Mouse (Mus musculus): ENCODE measurements around the gene Dock7. TPM values are rescaled to one million over a fixed set of nuclear protein-coding genes. Genes with fewer than 3 reads are reported as not detected.

The Dock7 gene
- polyA plus RNA-seq, 1 experiment from 2014 or later: 40.8 TPM

- 90% methylated on average over 9 of the region's 9 CpGs for WGBS
- no peak overlapping the region for H3K9ac ChIP-seq (ENCODE audit: low read depth, low read length)
Measured at GRCm38 (mm10) chr4:99131227-99131653, 10.5 kb upstream of the Dock7 start.

GRCm38 (mm10) chr4:99123546-99123945 is 2.8 kb upstream of the Dock7 start:
- H3K9me3 ChIP-seq (ENCODE audit: control insufficient read depth, low read length): no peaks in the 10 kb centered on the region
- H3K4me2 ChIP-seq (ENCODE audit: low read length): no peak overlapping the region
- H3K4me3 ChIP-seq (ENCODE audit: low read length): no peak overlapping the region
- H3K27me3 ChIP-seq (replicated peaks; ENCODE audit: control insufficient read depth, insufficient read depth, low read length): no peaks in the 10 kb centered on the region
- no peak for ATAC-seq
- H3K27ac ChIP-seq (ENCODE audit: low read depth, low read length): no peak overlapping the region
- WGBS: 46% methylated on average over 3 of the region's 3 CpGs
- H3K4me1 ChIP-seq (ENCODE audit: control insufficient read depth, insufficient read depth, low read depth, low read length): peaks cover 21% of the 10 kb centered on the region
- no peak overlapping the region for H3K9ac ChIP-seq (ENCODE audit: low read depth, low read length)
- H3K36me3 ChIP-seq (ENCODE audit: control insufficient read depth, insufficient read depth, low read length): no peaks in the 10 kb centered on the region

More at GRCm38 (mm10) chr4:99131227-99131653, 10.5 kb upstream of the Dock7 start:
- Histone ChIP-seq H3K27ac (ENCODE audit: low read depth, low read length) (no peak overlapping the region), H3K36me3 (ENCODE audit: control insufficient read depth, insufficient read depth, low read length) (no peaks in the 10 kb centered on the region), H3K4me1 (ENCODE audit: control insufficient read depth, insufficient read depth, low read depth, low read length) (no peaks in the 10 kb centered on the region), H3K9me3 (ENCODE audit: control insufficient read depth, low read length) (no peaks in the 10 kb centered on the region), H3K4me3 (ENCODE audit: low read length) (no peak overlapping the region), H3K4me2 (ENCODE audit: low read length) (no peak overlapping the region), H3K27me3 (replicated peaks; ENCODE audit: control insufficient read depth, insufficient read depth, low read length) (no peaks in the 10 kb centered on the region)
- no peak for ATAC-seq

- H3K4me2 ChIP-seq (ENCODE audit: low read length): no peak overlapping the region
- WGBS: 80% methylated on average over 1 of the region's 1 CpGs
- no peaks in the 10 kb centered on the region for H3K27me3 ChIP-seq (replicated peaks; ENCODE audit: control insufficient read depth, insufficient read depth, low read length)
- H3K9ac ChIP-seq (ENCODE audit: low read depth, low read length): no peak overlapping the region
- no peaks in the 10 kb centered on the region for H3K36me3 ChIP-seq (ENCODE audit: control insufficient read depth, insufficient read depth, low read length)
- no peak overlapping the region for H3K4me3 ChIP-seq (ENCODE audit: low read length)
- H3K4me1 ChIP-seq (ENCODE audit: control insufficient read depth, insufficient read depth, low read depth, low read length): peaks cover 26% of the 10 kb centered on the region
- H3K27ac ChIP-seq (ENCODE audit: low read depth, low read length): no peak overlapping the region
- ATAC-seq: no peak
- no peaks in the 10 kb centered on the region for H3K9me3 ChIP-seq (ENCODE audit: control insufficient read depth, low read length)
Measured at GRCm38 (mm10) chr4:99122786-99123185, 2.1 kb upstream of the Dock7 start.

GRCm38 (mm10) chr4:99122047-99122446 is 1.3 kb upstream of the Dock7 start:
- WGBS: 67% methylated on average over 3 of the region's 3 CpGs
- Histone ChIP-seq H3K9me3 (ENCODE audit: control insufficient read depth, low read length) (no peaks in the 10 kb centered on the region), H3K4me2 (ENCODE audit: low read length) (peak overlapping the region; percentile 72), H3K4me1 (ENCODE audit: control insufficient read depth, insufficient read depth, low read depth, low read length) (peaks cover 26% of the 10 kb centered on the region), H3K36me3 (ENCODE audit: control insufficient read depth, insufficient read depth, low read length) (no peaks in the 10 kb centered on the region), H3K27ac (ENCODE audit: low read depth, low read length) (peak overlapping the region; percentile 95; the same call in 1 of the 2 replicates), H3K4me3 (ENCODE audit: low read length) (no peak overlapping the region), H3K9ac (ENCODE audit: low read depth, low read length) (no peak overlapping the region), H3K27me3 (replicated peaks; ENCODE audit: control insufficient read depth, insufficient read depth, low read length) (no peaks in the 10 kb centered on the region)
- no peak for ATAC-seq

GRCm38 (mm10) chr4:99121123-99121755 is 524 bp upstream of the Dock7 start:
- Histone ChIP-seq H3K4me1 (ENCODE audit: control insufficient read depth, insufficient read depth, low read depth, low read length) (peaks cover 26% of the 10 kb centered on the region), H3K27ac (ENCODE audit: low read depth, low read length) (peak overlapping the region; percentile 95), H3K4me3 (ENCODE audit: low read length) (peak overlapping the region; percentile 92), H3K27me3 (replicated peaks; ENCODE audit: control insufficient read depth, insufficient read depth, low read length) (no peaks in the 10 kb centered on the region), H3K9ac (ENCODE audit: low read depth, low read length) (peak overlapping the region; percentile 99), H3K36me3 (ENCODE audit: control insufficient read depth, insufficient read depth, low read length) (no peaks in the 10 kb centered on the region), H3K4me2 (ENCODE audit: low read length) (peak overlapping the region; percentile 72), H3K9me3 (ENCODE audit: control insufficient read depth, low read length) (no peaks in the 10 kb centered on the region)
- ATAC-seq: peak; percentile 0; the same call in 1 of the 2 replicates
- WGBS: 1% methylated on average over 17 of the region's 17 CpGs

- WGBS: 50% methylated on average over 5 of the region's 5 CpGs
- ATAC-seq: no peak
- Histone ChIP-seq H3K27me3 (replicated peaks; ENCODE audit: control insufficient read depth, insufficient read depth, low read length) (no peaks in the 10 kb centered on the region), H3K4me1 (ENCODE audit: control insufficient read depth, insufficient read depth, low read depth, low read length) (peaks cover 30% of the 10 kb centered on the region), H3K9me3 (ENCODE audit: control insufficient read depth, low read length) (no peaks in the 10 kb centered on the region), H3K9ac (ENCODE audit: low read depth, low read length) (peak overlapping the region; percentile 25), H3K36me3 (ENCODE audit: control insufficient read depth, insufficient read depth, low read length) (no peaks in the 10 kb centered on the region), H3K4me2 (ENCODE audit: low read length) (peak overlapping the region; percentile 72), H3K27ac (ENCODE audit: low read depth, low read length) (no peak overlapping the region), H3K4me3 (ENCODE audit: low read length) (peak overlapping the region; percentile 29)
Measured at GRCm38 (mm10) chr4:99119051-99119450, 1.7 kb downstream of the Dock7 start.

GRCm38 (mm10) chr4:99115797-99116196 is 4.9 kb downstream of the Dock7 start:
- WGBS: 84% methylated on average over 9 of the region's 9 CpGs
- Histone ChIP-seq H3K27ac (ENCODE audit: low read depth, low read length) (no peak overlapping the region), H3K4me2 (ENCODE audit: low read length) (no peak overlapping the region), H3K4me3 (ENCODE audit: low read length) (no peak overlapping the region), H3K4me1 (ENCODE audit: control insufficient read depth, insufficient read depth, low read depth, low read length) (peaks cover 17% of the 10 kb centered on the region), H3K27me3 (replicated peaks; ENCODE audit: control insufficient read depth, insufficient read depth, low read length) (no peaks in the 10 kb centered on the region), H3K36me3 (ENCODE audit: control insufficient read depth, insufficient read depth, low read length) (no peaks in the 10 kb centered on the region), H3K9ac (ENCODE audit: low read depth, low read length) (no peak overlapping the region), H3K9me3 (ENCODE audit: control insufficient read depth, low read length) (no peaks in the 10 kb centered on the region)
- ATAC-seq: no peak

GRCm38 (mm10) chr4:99111670-99112069 is 9.0 kb downstream of the Dock7 start:
- Histone ChIP-seq H3K27ac (ENCODE audit: low read depth, low read length) (no peak overlapping the region), H3K9ac (ENCODE audit: low read depth, low read length) (no peak overlapping the region), H3K9me3 (ENCODE audit: control insufficient read depth, low read length) (no peaks in the 10 kb centered on the region), H3K4me3 (ENCODE audit: low read length) (no peak overlapping the region), H3K4me2 (ENCODE audit: low read length) (no peak overlapping the region), H3K36me3 (ENCODE audit: control insufficient read depth, insufficient read depth, low read length) (no peaks in the 10 kb centered on the region), H3K4me1 (ENCODE audit: control insufficient read depth, insufficient read depth, low read depth, low read length) (peaks cover 8% of the 10 kb centered on the region), H3K27me3 (replicated peaks; ENCODE audit: control insufficient read depth, insufficient read depth, low read length) (no peaks in the 10 kb centered on the region)
- ATAC-seq: no peak
- 93% methylated on average over 3 of the region's 3 CpGs for WGBS

- Histone ChIP-seq H3K36me3 (ENCODE audit: control insufficient read depth, insufficient read depth, low read length) (no peaks in the 10 kb centered on the region), H3K4me1 (ENCODE audit: control insufficient read depth, insufficient read depth, low read depth, low read length) (peaks cover 3% of the 10 kb centered on the region), H3K27me3 (replicated peaks; ENCODE audit: control insufficient read depth, insufficient read depth, low read length) (no peaks in the 10 kb centered on the region), H3K4me2 (ENCODE audit: low read length) (no peak overlapping the region), H3K9me3 (ENCODE audit: control insufficient read depth, low read length) (no peaks in the 10 kb centered on the region), H3K9ac (ENCODE audit: low read depth, low read length) (no peak overlapping the region), H3K4me3 (ENCODE audit: low read length) (no peak overlapping the region), H3K27ac (ENCODE audit: low read depth, low read length) (no peak overlapping the region)
- ATAC-seq: no peak
- 82% methylated on average over 4 of the region's 4 CpGs for WGBS
Measured at GRCm38 (mm10) chr4:99108817-99109216, 11.9 kb downstream of the Dock7 start.
